Mouse (Mus musculus) thymus, adult 18-20 months (tissue): Measurements from ENCODE around the gene Usp49.
"Not testable (repeated sequence)": the region's sequence is repeated elsewhere in the genome, so short reads cannot be mapped to it uniquely, and the experiment has no call there.

ENCODE experiments used
- DNase-seq, 2 experiments: peaks; one replicate each; pipeline ENCODE4 v3.0.0; 2022; ENCODE audit warnings: mixed read lengths in 2 of 2

The Usp49 gene

GRCm38 (mm10) chr17:47654346-47654745 is 23.9 kb downstream of the Usp49 start:
- DNase-seq: not testable (repeated sequence)

- no peak for DNase-seq
These were observed 25.2 kb downstream of the Usp49 start for GRCm38 (mm10) chr17:47655697-47656096.

- no peak for DNase-seq
These were observed 27.4 kb downstream of the Usp49 start for GRCm38 (mm10) chr17:47657901-47658300.

- no peak for DNase-seq
These were observed 28.3 kb downstream of the Usp49 start for GRCm38 (mm10) chr17:47658741-47659243.

GRCm38 (mm10) chr17:47663009-47663713 is 32.7 kb downstream of the Usp49 start:
- no peak for DNase-seq

- no peak for DNase-seq
These were observed 34.0 kb downstream of the Usp49 start for GRCm38 (mm10) chr17:47664474-47664873.

- no peak for DNase-seq
These were observed 38.7 kb downstream of the Usp49 start for GRCm38 (mm10) chr17:47669166-47669565.

- no peak for DNase-seq
These were observed 41.5 kb downstream of the Usp49 start for GRCm38 (mm10) chr17:47671988-47672310.

- DNase-seq: no peak
These were observed 42.0 kb downstream of the Usp49 start for GRCm38 (mm10) chr17:47672311-47673111.

GRCm38 (mm10) chr17:47676581-47676980 is 46.1 kb downstream of the Usp49 start:
- no peak for DNase-seq

GRCm38 (mm10) chr17:47678238-47678637 is 47.7 kb downstream of the Usp49 start:
- no peak for DNase-seq

- DNase-seq: no peak
These were observed 48.2 kb downstream of the Usp49 start for GRCm38 (mm10) chr17:47678702-47679101.

- no peak for DNase-seq
These were observed 52.3 kb downstream of the Usp49 start for GRCm38 (mm10) chr17:47682836-47683235.

GRCm38 (mm10) chr17:47687409-47688343 is 57.2 kb downstream of the Usp49 start:
- peak; percentile 84 to 90 for DNase-seq

- DNase-seq: no peak
These were observed 57.8 kb downstream of the Usp49 start, which contains the start of gene Tomm6 for GRCm38 (mm10) chr17:47688344-47688607. Gene Tomm6, minus strand, starts transcription at chr17:47688386.

GRCm38 (mm10) chr17:47688608-47689575 is 58.4 kb downstream of the Usp49 start, which contains the start of gene Frs3:
Gene Frs3, plus strand, starts transcription at chr17:47689030.
- peak; percentile 33 to 39 for DNase-seq

GRCm38 (mm10) chr17:47689894-47690293 is 59.4 kb downstream of the Usp49 start:
- no peak for DNase-seq

GRCm38 (mm10) chr17:47691650-47692049 is 61.2 kb downstream of the Usp49 start:
- no peak for DNase-seq

GRCm38 (mm10) chr17:47693671-47694441 is 63.4 kb downstream of the Usp49 start:
- no peak for DNase-seq

GRCm38 (mm10) chr17:47694442-47694502 is 63.8 kb downstream of the Usp49 start, which contains the start of gene Gm21981:
Gene Gm21981, minus strand, starts transcription at chr17:47694455.
- DNase-seq: no peak

GRCm38 (mm10) chr17:47694503-47695336 is 64.2 kb downstream of the Usp49 start, which contains the start of gene Prickle4:
Gene Prickle4, minus strand, starts transcription at chr17:47694736.
- peak; percentile 88 to 89 for DNase-seq
